Mouse (Mus musculus) liver, embryonic 15.5 days (tissue): ENCODE results near the gene Cldn11. TPM values are rescaled to one million over a fixed set of nuclear protein-coding genes. Genes with fewer than 3 reads are reported as not detected.

Source experiments
- ATAC-seq: fragments of 200-750 bp; cut with Nextera tagmentation; 2 replicates; pipeline ENCODE4 v1.8.0; 2017; ENCODE audit warnings: moderate number of reproducible peaks, mild to moderate bottlenecking, moderate library complexity; ENCODE audit not compliant: insufficient read depth
- H3K27ac ChIP-seq: fragments of 300-500 bp; sonication (generic); replicated peaks from 2 replicates; pipeline ENCODE4 v1.5.1; 2015; ENCODE audit warnings: mild to moderate bottlenecking, inconsistent platforms
- H3K27me3 ChIP-seq: fragments of 300-500 bp; sonication (generic); 2 replicates; pipeline ENCODE4 v1.6.1; 2015; ENCODE audit warnings: mild to moderate bottlenecking, inconsistent platforms
- H3K36me3 ChIP-seq: fragments of 300-500 bp; sonication (generic); replicated peaks from 2 replicates; pipeline ENCODE4 v1.6.1; 2015; ENCODE audit warnings: moderate library complexity, mild to moderate bottlenecking, inconsistent platforms
- H3K4me1 ChIP-seq: fragments of 300-500 bp; sonication (generic); replicated peaks from 2 replicates; pipeline ENCODE4 v1.6.1; 2015; ENCODE audit warnings: inconsistent platforms
- H3K4me2 ChIP-seq: fragments of 300-500 bp; sonication (generic); 2 replicates; pipeline ENCODE4 v1.6.1; 2015; ENCODE audit warnings: moderate library complexity, mild to moderate bottlenecking, inconsistent platforms
- H3K4me3 ChIP-seq: fragments of 300-500 bp; sonication (generic); replicated peaks from 2 replicates; pipeline ENCODE4 v1.5.1; 2015; ENCODE audit warnings: mild to moderate bottlenecking, inconsistent platforms
- H3K9ac ChIP-seq: fragments of 300-500 bp; sonication (generic); 2 replicates; pipeline ENCODE4 v1.6.1; 2015; ENCODE audit warnings: moderate library complexity, mild to moderate bottlenecking, inconsistent platforms
- H3K9me3 ChIP-seq: fragments of 300-500 bp; sonication (generic); replicated peaks from 2 replicates; pipeline ENCODE4 v1.6.1; 2016; ENCODE audit warnings: inconsistent platforms
- WGBS: fragments of 180-500 bp; shearing (Covaris S2); methylation state at CpG from one replicate; pipeline ENCODE4 v1.1.7; 2015; ENCODE audit warnings: mixed read lengths; ENCODE audit not compliant: insufficient replicate concordance; 5-methylcytosine and 5-hydroxymethylcytosine counted together
- polyA plus RNA-seq: library from polyadenylated mRNA; unstranded; fragments of >200 nt; fragmentation: Nextera tagmentation; extraction: Ambion mirVana; gene quantifications from 2 replicates; pipeline ENCODE4 v1.2.1, GENCODE M21; 2015

Cldn11 gene
- polyA plus RNA-seq, 1 experiment from 2014 or later, result 0.13 TPM

DNA sequence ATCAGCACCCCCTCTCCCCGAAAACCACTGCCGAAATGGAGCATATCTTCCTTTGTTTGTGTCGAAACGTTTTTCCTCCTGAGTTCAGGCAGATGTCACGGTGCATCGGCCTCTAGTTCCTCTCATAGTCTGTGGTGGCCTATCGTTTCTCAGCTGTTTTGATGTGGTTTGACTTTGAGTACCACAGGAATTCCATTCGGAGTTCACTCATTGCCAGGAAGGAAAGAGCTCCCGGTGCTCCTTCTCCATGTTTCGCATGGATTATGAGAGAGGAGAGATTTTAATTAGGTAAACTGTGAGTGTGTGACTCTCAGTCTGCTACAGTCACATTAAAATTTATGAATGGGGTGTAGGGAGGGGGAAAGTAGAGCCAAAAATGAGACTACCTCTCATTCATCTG is 10.3 kb downstream of the Cldn11 start:
- Histone ChIP-seq H3K9ac (no peak overlapping the region), H3K4me2 (no peak overlapping the region), H3K27ac (no peak overlapping the region), H3K36me3 (no peaks in the 10 kb centered on the region), H3K27me3 (no peaks in the 10 kb centered on the region), H3K9me3 (no peaks in the 10 kb centered on the region), H3K4me1 (no peaks in the 10 kb centered on the region), H3K4me3 (no peak overlapping the region)
- no peak for ATAC-seq
- 45% methylated on average over 10 of the region's 10 CpGs for WGBS

- ATAC-seq, result no peak
- no peak overlapping the region for H3K9ac ChIP-seq
- no peaks in the 10 kb centered on the region for H3K36me3 ChIP-seq
- H3K27me3 ChIP-seq, result no peaks in the 10 kb centered on the region
- no peaks in the 10 kb centered on the region for H3K9me3 ChIP-seq
- no peaks in the 10 kb centered on the region for H3K4me1 ChIP-seq
- no peak overlapping the region for H3K4me3 ChIP-seq
- no peak overlapping the region for H3K4me2 ChIP-seq
- H3K27ac ChIP-seq, result no peak overlapping the region
- 45% methylated on average over 6 of the region's 6 CpGs for WGBS
Observed at GRCm38 (mm10) chr3:31161336-31161735, 11.6 kb downstream of the Cldn11 start.

DNA sequence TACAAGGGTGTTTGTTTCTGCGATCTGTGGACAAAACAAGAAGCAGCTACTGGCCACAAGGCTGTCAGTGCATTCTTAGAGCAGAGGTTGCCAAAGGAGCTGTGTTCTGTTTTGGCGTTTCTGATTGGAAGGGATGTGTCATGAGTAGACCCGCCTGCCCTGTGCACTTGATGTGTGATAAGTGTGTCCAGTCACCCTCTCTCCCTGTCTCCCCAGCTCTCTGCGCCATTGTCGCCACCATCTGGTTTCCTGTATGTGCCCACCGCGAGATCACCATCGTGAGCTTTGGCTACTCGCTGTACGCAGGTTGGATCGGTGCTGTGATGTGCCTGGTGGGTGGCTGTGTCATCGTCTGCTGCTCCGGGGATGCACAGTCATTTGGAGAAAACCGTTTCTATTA is 13.1 kb downstream of the Cldn11 start:
- Histone ChIP-seq H3K27me3 (no peaks in the 10 kb centered on the region), H3K4me2 (no peak overlapping the region), H3K9me3 (no peaks in the 10 kb centered on the region), H3K4me3 (no peak overlapping the region), H3K27ac (no peak overlapping the region), H3K36me3 (no peaks in the 10 kb centered on the region), H3K9ac (no peak overlapping the region), H3K4me1 (no peaks in the 10 kb centered on the region)
- ATAC-seq, result no peak
- 70% methylated on average over 14 of the region's 14 CpGs for WGBS

- Histone ChIP-seq H3K27me3 (no peaks in the 10 kb centered on the region), H3K4me3 (no peak overlapping the region), H3K4me2 (no peak overlapping the region), H3K36me3 (no peaks in the 10 kb centered on the region), H3K9me3 (no peaks in the 10 kb centered on the region), H3K9ac (no peak overlapping the region), H3K4me1 (no peaks in the 10 kb centered on the region), H3K27ac (no peak overlapping the region)
- ATAC-seq, result no peak
- WGBS, result 57% methylated on average over 3 of the region's 3 CpGs
Observed at GRCm38 (mm10) chr3:31165803-31166202, 16.1 kb downstream of the Cldn11 start.

DNA sequence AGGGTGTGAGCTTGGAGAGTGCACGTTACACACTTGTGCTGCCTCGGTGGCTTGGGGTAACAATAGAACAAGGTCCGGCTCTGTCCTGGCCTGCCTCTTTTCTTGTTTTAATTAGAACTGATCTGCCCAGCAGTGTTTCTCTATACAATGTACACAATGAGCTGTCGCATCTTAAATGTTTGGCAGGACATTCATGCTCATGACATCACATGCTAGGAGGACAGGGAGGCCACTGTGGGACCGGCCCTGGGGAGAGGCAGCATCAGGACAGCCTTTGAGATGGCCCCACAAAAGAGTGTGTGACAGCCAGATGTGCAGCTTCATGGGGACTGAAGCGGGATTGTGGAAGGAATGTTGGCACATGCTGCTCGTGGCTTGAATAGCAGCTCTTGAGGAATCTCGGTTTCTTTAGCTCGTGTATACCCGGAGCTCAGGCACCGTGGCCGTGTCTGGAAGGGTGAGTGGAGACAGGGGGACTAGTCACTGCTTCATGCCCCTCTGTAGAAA is 16.7 kb downstream of the Cldn11 start:
- no peaks in the 10 kb centered on the region for H3K36me3 ChIP-seq
- H3K9me3 ChIP-seq, result no peaks in the 10 kb centered on the region
- H3K27me3 ChIP-seq, result no peaks in the 10 kb centered on the region
- no peak overlapping the region for H3K4me2 ChIP-seq
- no peak for ATAC-seq
- no peak overlapping the region for H3K4me3 ChIP-seq
- no peak overlapping the region for H3K9ac ChIP-seq
- WGBS, result 65% methylated on average over 12 of the region's 12 CpGs
- H3K4me1 ChIP-seq, result no peaks in the 10 kb centered on the region
- no peak overlapping the region for H3K27ac ChIP-seq

DNA sequence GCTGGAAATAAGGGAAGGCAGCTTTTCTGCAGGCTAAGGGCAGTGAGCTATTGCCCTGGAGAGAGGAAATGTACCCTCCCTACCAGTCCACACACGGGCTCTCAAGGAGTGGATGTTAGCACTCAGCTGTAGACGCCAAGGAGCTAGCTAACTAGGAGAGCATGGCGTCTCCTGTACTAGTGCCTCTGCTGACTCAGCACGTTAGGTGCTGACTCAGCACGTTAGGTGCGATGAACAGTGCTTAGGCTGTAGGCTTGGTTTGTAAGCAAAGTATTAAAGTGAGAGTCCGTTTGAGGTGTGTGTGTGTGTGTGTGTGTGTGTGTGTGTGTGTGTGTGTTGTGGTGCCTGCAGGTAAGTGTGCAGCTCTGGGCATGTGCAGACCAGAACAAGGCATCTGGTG is 40.6 kb downstream of the Cldn11 start:
- Histone ChIP-seq H3K9ac (no peak overlapping the region), H3K4me1 (no peaks in the 10 kb centered on the region), H3K9me3 (no peaks in the 10 kb centered on the region), H3K36me3 (no peaks in the 10 kb centered on the region), H3K4me3 (no peak overlapping the region), H3K27me3 (no peaks in the 10 kb centered on the region), H3K4me2 (no peak overlapping the region), H3K27ac (no peak overlapping the region)
- no peak for ATAC-seq
- WGBS, result 78% methylated on average over 7 of the region's 7 CpGs

GRCm38 (mm10) chr3:31191402-31191801 is 41.7 kb downstream of the Cldn11 start:
- Histone ChIP-seq H3K4me1 (no peaks in the 10 kb centered on the region), H3K9ac (no peak overlapping the region), H3K27ac (no peak overlapping the region), H3K4me3 (no peak overlapping the region), H3K36me3 (no peaks in the 10 kb centered on the region), H3K4me2 (no peak overlapping the region), H3K27me3 (no peaks in the 10 kb centered on the region), H3K9me3 (no peaks in the 10 kb centered on the region)
- WGBS, result 64% methylated on average over 10 of the region's 10 CpGs
- ATAC-seq, result no peak

DNA sequence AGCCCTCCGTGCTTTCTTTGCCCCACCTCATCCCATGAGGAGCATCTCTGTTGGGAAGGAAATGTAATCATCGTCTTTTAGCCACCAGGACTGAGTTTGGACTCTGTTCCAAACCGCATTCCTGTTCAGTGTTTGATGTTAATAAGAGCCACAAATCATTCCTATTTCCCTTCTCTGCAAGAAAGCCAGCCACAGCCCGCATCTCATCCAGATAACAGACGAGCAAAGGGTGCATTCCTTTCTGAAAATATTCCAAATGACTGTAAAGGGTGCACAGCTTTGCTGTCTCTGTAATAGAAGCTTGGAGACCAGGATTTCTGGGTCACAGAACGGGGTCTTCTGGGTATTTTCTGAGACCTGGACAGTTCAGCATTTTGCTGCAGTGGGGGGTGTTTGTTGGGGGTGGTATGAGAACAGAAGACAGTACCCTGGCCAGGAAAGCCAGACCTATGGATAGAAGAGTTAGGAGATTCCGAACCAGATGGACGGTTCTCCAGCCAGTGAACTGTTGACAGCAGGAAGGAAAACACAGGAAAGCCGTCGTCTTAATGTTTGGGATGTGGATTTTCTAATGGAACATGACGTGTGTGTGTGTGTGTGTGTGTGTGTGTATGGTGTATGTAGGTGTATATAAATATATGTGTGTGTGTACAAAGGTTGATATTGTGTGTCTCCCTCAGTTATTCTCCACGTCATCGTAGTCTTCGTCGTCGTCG is 49.6 kb downstream of the Cldn11 start:
- no peak overlapping the region for H3K4me3 ChIP-seq
- H3K36me3 ChIP-seq, result no peaks in the 10 kb centered on the region
- H3K27ac ChIP-seq, result no peak overlapping the region
- no peaks in the 10 kb centered on the region for H3K9me3 ChIP-seq
- no peak overlapping the region for H3K9ac ChIP-seq
- no peaks in the 10 kb centered on the region for H3K27me3 ChIP-seq
- no peak for ATAC-seq
- H3K4me2 ChIP-seq, result no peak overlapping the region
- WGBS, result 69% methylated on average over 17 of the region's 17 CpGs
- no peaks in the 10 kb centered on the region for H3K4me1 ChIP-seq

DNA sequence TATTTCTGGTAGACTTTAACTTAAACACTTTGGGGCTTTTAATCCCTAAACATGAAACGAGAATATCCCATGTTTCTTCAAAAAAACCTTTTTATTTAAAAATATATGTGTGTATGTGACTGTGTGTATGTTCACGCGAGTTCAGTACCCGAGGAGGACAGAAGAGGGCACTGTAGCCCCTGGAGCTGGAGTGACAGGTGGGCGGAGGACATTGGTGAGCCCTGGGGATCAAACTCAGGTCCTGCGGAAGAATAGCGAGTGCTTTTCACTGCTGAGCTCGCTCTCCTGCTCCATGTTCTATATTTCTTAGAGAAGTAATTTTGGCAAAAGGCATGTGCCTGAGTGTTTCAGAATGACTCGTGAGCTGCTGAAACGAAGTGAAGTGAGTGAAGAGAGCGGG is 54.2 kb downstream of the Cldn11 start:
- no peak overlapping the region for H3K4me3 ChIP-seq
- no peaks in the 10 kb centered on the region for H3K9me3 ChIP-seq
- ATAC-seq, result no peak
- no peak overlapping the region for H3K4me2 ChIP-seq
- no peak overlapping the region for H3K27ac ChIP-seq
- H3K36me3 ChIP-seq, result no peaks in the 10 kb centered on the region
- no peaks in the 10 kb centered on the region for H3K4me1 ChIP-seq
- WGBS, result 71% methylated on average over 11 of the region's 11 CpGs
- no peaks in the 10 kb centered on the region for H3K27me3 ChIP-seq
- H3K9ac ChIP-seq, result no peak overlapping the region

DNA sequence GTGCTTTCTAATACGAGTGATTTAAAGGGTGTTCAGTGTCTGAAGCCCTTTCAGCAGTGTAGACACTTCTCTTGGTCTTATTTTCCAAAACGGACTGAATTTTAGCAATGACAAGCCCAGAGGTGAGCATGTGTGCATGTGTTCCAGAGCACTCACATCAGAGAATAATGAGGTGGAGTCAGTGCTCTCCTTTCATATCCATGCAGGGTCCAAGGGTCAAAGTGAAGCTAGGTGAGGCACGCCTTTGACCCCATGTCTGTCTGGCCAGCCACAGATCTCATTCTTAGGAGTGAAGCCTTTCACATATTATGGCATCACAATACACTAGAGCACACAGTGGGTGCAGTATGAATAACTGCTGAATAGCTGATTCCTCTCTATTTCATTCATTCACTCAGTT is 55.4 kb downstream of the Cldn11 start:
- Histone ChIP-seq H3K9me3 (no peaks in the 10 kb centered on the region), H3K27me3 (no peaks in the 10 kb centered on the region), H3K36me3 (no peaks in the 10 kb centered on the region), H3K4me3 (no peak overlapping the region), H3K9ac (no peak overlapping the region), H3K4me2 (no peak overlapping the region), H3K4me1 (no peaks in the 10 kb centered on the region), H3K27ac (no peak overlapping the region)
- 51% methylated on average over 3 of the region's 3 CpGs for WGBS
- ATAC-seq, result no peak

DNA sequence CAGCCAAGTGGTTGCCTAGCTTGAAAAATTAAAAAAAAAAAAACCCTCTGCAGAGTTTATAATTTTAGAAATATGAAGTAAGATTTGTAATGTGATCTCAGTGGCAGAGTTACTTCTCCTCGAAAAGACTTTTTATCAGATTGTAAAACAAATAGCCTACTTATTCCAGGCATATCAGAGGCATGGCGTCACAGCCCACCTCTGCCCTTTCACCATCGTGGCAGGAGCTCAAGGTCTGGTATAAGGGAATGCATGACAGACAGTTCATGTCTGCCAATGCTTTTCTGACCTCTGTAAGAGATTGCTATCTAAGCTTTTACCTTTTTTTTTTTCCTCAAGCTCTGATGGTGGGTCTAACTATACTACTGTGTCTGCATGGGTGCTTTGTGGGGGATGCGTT is 58.3 kb downstream of the Cldn11 start:
- 46% methylated on average over 4 of the region's 4 CpGs for whole genome bisulfite sequencing
- H3K4me3 ChIP-seq, result no peak overlapping the region
- H3K27me3 ChIP-seq, result no peaks in the 10 kb centered on the region
- no peaks in the 10 kb centered on the region for H3K4me1 ChIP-seq
- H3K27ac ChIP-seq, result no peak overlapping the region
- no peak for ATAC-seq
- no peaks in the 10 kb centered on the region for H3K9me3 ChIP-seq
- no peaks in the 10 kb centered on the region for H3K36me3 ChIP-seq
- no peak overlapping the region for H3K9ac ChIP-seq
- H3K4me2 ChIP-seq, result no peak overlapping the region

DNA sequence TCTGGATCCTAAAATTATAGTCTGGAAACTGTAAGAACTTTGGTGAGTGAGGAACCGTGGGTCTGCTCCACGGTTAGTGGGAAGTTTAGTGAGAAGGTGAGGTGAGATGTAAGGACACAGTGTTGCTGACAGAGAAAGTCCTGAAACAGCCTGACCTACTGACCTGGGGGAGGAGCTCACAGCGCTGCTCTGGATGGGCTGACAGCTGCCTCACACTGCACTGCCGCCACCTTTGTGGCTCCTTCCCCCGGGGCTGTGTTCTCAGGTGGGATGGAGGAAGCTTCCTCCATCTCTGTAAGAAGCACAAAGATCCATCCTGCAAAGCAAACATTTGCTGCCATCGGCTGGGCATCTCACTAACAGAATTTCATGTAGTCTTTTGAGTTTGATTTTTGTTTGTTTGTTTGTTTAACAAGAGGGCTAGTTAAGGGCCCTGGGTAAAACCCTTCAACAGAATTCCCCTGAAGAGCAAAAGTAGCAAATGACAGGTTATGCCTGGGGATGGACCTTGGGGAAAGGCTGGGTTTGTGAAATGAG is 58.8 kb downstream of the Cldn11 start:
- no peak overlapping the region for H3K4me3 ChIP-seq
- no peak overlapping the region for H3K9ac ChIP-seq
- no peak overlapping the region for H3K4me2 ChIP-seq

More for the DNA sequence above, 58.8 kb downstream of the Cldn11 start:
- Histone ChIP-seq H3K9me3 (no peaks in the 10 kb centered on the region), H3K36me3 (no peaks in the 10 kb centered on the region), H3K4me1 (no peaks in the 10 kb centered on the region), H3K27me3 (no peaks in the 10 kb centered on the region), H3K27ac (no peak overlapping the region)
- ATAC-seq, result no peak
- 19% methylated on average over 6 of the region's 6 CpGs for WGBS
